Mouse (Mus musculus): ENCODE data around the gene Emsy.

The Emsy gene

GRCm38 (mm10) chr7:98656531-98657221, at the start of gene Emsy:
Gene Emsy, minus strand, starts transcription at chr7:98656783.
- DNase-seq (ENCODE audit: low read depth, low spot score): peak; percentile 99

GRCm38 (mm10) chr7:98704276-98704675, 47.7 kb upstream of the Emsy start:
- DNase-seq (ENCODE audit: low read depth, low spot score): no peak

- peak; percentile 58 for DNase-seq (ENCODE audit: low read depth, low spot score)
Observed at GRCm38 (mm10) chr7:98703365-98703881, 46.8 kb upstream of the Emsy start.

- DNase-seq (ENCODE audit: low read depth, low spot score): peak; percentile 97
Observed at GRCm38 (mm10) chr7:98702283-98703240, 46.0 kb upstream of the Emsy start, which contains the start of gene Thap12. Gene Thap12, plus strand, starts transcription at chr7:98703103.

- no peak for DNase-seq (ENCODE audit: low read depth, low spot score)
Observed at GRCm38 (mm10) chr7:98701771-98702170, 45.2 kb upstream of the Emsy start.

- no peak for DNase-seq (ENCODE audit: low read depth, low spot score)
Observed at GRCm38 (mm10) chr7:98698590-98698989, 42.0 kb upstream of the Emsy start.

GRCm38 (mm10) chr7:98698041-98698440, 41.5 kb upstream of the Emsy start:
- DNase-seq (ENCODE audit: low read depth, low spot score): no peak

GRCm38 (mm10) chr7:98697496-98697895, 40.9 kb upstream of the Emsy start:
- peak; percentile 64 for DNase-seq (ENCODE audit: low read depth, low spot score)

- DNase-seq (ENCODE audit: low read depth, low spot score): no peak
Observed at GRCm38 (mm10) chr7:98694046-98694445, 37.5 kb upstream of the Emsy start.

GRCm38 (mm10) chr7:98692761-98693546, 36.4 kb upstream of the Emsy start:
- DNase-seq (ENCODE audit: low read depth, low spot score): no peak

GRCm38 (mm10) chr7:98690831-98691230, 34.2 kb upstream of the Emsy start:
- DNase-seq (ENCODE audit: low read depth, low spot score): no peak

- DNase-seq (ENCODE audit: low read depth, low spot score): no peak
Observed at GRCm38 (mm10) chr7:98690126-98690525, 33.5 kb upstream of the Emsy start.

- DNase-seq (ENCODE audit: low read depth, low spot score): peak; percentile 37
Observed at GRCm38 (mm10) chr7:98685895-98686294, 29.3 kb upstream of the Emsy start.

GRCm38 (mm10) chr7:98682821-98683220, 26.2 kb upstream of the Emsy start:
- DNase-seq (ENCODE audit: low read depth, low spot score): peak; percentile 74

GRCm38 (mm10) chr7:98680691-98681090, 24.1 kb upstream of the Emsy start:
- no peak for DNase-seq (ENCODE audit: low read depth, low spot score)

GRCm38 (mm10) chr7:98678441-98678840, 21.9 kb upstream of the Emsy start:
- DNase-seq (ENCODE audit: low read depth, low spot score): no peak

- DNase-seq (ENCODE audit: low read depth, low spot score): no peak
Observed at GRCm38 (mm10) chr7:98677511-98677910, 20.9 kb upstream of the Emsy start.

- no peak for DNase-seq (ENCODE audit: low read depth, low spot score)
Observed at GRCm38 (mm10) chr7:98674344-98674743, 17.8 kb upstream of the Emsy start.

GRCm38 (mm10) chr7:98672241-98672955, 15.8 kb upstream of the Emsy start:
- DNase-seq (ENCODE audit: low read depth, low spot score): no peak

- no peak for DNase-seq (ENCODE audit: low read depth, low spot score)
Observed at GRCm38 (mm10) chr7:98671416-98671815, 14.8 kb upstream of the Emsy start.

- DNase-seq (ENCODE audit: low read depth, low spot score): no peak
Observed at GRCm38 (mm10) chr7:98670831-98671230, 14.2 kb upstream of the Emsy start.
